Mouse (Mus musculus): ENCODE results near the gene Dvl1. TPM values are rescaled to one million over a fixed set of nuclear protein-coding genes. Genes with fewer than 3 reads are reported as not detected.

Gene Dvl1
- polyA plus RNA-seq, 1 experiment, result 153 TPM

DNA sequence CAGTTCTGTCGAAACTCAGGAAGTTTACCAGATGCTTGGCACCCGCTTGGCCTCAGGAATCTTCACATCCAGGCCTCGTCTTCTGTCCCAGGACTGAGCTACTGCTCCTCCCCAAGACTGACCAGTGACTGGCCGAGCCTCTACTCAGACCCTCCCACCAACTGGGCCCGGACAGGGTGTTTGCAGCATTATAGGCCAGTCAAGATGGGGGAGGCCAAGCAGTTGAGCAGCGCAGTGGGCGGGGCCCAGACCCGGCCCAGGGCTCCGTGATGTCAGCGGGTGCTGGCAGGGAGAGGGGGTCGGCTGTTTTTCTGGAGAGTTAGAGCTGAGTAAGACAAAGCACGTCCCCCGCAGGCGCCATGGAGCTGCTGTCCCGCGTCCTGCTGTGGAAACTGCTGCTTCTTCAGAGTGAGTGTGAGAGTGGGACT lies 7.7 kb upstream of the Dvl1 start, which contains the start of gene Mxra8:
Gene Mxra8, plus strand, starts transcription at position 198 of the 428 bp plus-strand sequence.
- no peaks in the 10 kb centered on the region for H3K36me3 ChIP-seq (ENCODE audit: control insufficient read depth, insufficient read depth, low read length)
- peak within 1 kb of the TSS; percentile 76 for H3K4me3 ChIP-seq (ENCODE audit: low read depth, low read length)
- no peak for TF ChIP-seq POLR2A (IDR thresholded peaks at IDR 0.05; ENCODE audit: low read depth, low read length)
- TF ChIP-seq CTCF (IDR thresholded peaks at IDR 0.05; ENCODE audit: extremely low read depth, insufficient read length, insufficient replicate concordance, low read depth, low read length), result no peak
- WGBS, result 64% methylated on average over 16 of the region's 16 CpGs
- H3K4me1 ChIP-seq (ENCODE audit: control insufficient read depth, insufficient read depth, insufficient read length, low read length), result peaks cover 14% of the 10 kb centered on the region
- H3K27ac ChIP-seq (ENCODE audit: insufficient read depth, low read depth, low read length), result peak within 1 kb of the TSS; percentile 94
- H3K27me3 ChIP-seq (ENCODE audit: control insufficient read depth, insufficient read depth, low read length), result no peaks in the 10 kb centered on the region

DNA sequence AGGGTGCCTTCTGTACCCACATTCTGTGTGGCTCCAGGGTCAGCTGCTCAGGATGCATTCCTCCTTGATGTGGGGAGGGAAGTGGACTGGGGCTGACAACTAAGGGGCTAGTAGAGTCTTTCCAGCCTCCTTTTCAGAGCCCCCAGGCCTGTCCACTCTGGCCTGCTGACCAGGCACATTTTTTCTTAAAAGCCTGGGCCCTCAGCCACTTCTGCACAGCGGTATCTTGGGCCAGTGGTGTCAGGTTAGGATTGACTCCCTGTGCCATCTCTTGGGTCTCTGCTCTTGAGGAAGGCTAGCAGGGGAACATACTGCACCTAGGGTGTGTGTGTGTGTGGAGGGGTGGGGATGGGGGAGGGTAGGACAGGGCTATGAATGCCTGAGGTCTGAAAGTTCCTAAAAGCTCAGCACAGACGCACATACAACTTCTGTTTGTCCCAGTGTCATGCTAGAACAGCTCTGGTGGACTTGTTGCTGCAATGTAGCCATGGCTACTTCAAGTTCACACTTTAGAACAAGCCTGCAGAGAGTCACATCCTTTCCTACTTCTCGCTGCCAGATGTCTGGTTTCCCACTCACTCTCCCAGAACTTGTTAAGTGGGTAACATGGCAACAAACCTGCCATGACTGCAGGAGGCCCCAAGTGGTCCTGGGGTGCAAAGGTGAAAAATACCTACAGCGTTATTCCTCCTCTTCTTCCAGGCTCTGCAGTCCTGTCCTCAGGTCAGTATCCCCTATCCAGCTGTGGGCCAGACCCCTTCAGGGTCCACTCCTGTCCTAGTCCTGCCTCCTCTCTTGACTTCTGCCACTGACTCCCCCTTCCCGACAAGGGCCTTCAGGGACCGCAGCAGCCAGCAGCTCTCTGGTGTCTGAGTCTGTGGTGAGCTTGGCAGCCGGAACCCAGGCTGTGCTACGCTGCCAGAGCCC lies 6.9 kb upstream of the Dvl1 start:
- WGBS, result 19% methylated on average over 8 of the region's 8 CpGs
- Histone ChIP-seq H3K27me3 (ENCODE audit: control insufficient read depth, insufficient read depth, low read length) (no peaks in the 10 kb centered on the region), H3K4me1 (ENCODE audit: control insufficient read depth, insufficient read depth, insufficient read length, low read length) (peaks cover 14% of the 10 kb centered on the region), H3K36me3 (ENCODE audit: control insufficient read depth, insufficient read depth, low read length) (no peaks in the 10 kb centered on the region), H3K27ac (ENCODE audit: insufficient read depth, low read depth, low read length) (peak overlapping the region; percentile 70), H3K4me3 (ENCODE audit: low read depth, low read length) (peak overlapping the region; percentile 76)
- no peak for TF ChIP-seq CTCF (IDR thresholded peaks at IDR 0.05; ENCODE audit: extremely low read depth, insufficient read length, insufficient replicate concordance, low read depth, low read length)
- TF ChIP-seq POLR2A (IDR thresholded peaks at IDR 0.05; ENCODE audit: low read depth, low read length), result no peak

DNA sequence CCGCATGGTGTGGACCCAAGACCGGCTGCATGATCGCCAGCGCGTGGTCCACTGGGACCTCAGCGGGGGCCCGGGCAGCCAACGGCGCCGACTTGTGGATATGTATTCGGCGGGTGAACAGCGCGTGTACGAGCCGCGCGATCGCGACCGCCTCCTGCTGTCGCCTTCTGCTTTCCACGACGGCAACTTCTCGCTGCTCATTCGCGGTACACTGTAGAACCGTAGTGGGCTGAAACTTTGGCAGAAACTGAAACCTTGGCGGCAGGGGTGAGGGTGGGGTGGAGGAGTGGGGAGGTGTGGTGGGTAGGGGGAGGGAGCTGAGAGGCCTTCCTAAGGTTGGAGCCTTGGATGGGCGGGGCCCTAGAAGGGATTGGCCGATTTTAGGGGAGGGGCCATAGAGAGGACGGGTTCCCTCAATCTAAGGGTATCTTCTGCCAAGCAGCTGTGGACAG lies 6.2 kb upstream of the Dvl1 start:
- no peak; the same call in 1 of the 2 replicates for TF ChIP-seq POLR2A (IDR thresholded peaks at IDR 0.05; ENCODE audit: low read depth, low read length)
- peak; percentile 46; the same call in 1 of the 2 replicates for TF ChIP-seq CTCF (IDR thresholded peaks at IDR 0.05; ENCODE audit: extremely low read depth, insufficient read length, insufficient replicate concordance, low read depth, low read length)
- Histone ChIP-seq H3K4me3 (ENCODE audit: low read depth, low read length) (peak overlapping the region; percentile 76), H3K36me3 (ENCODE audit: control insufficient read depth, insufficient read depth, low read length) (no peaks in the 10 kb centered on the region), H3K27me3 (ENCODE audit: control insufficient read depth, insufficient read depth, low read length) (no peaks in the 10 kb centered on the region), H3K4me1 (ENCODE audit: control insufficient read depth, insufficient read depth, insufficient read length, low read length) (peaks cover 14% of the 10 kb centered on the region), H3K27ac (ENCODE audit: insufficient read depth, low read depth, low read length) (peak overlapping the region; percentile 70)
- WGBS, result under 1% methylated on average over 32 of the region's 32 CpGs

DNA sequence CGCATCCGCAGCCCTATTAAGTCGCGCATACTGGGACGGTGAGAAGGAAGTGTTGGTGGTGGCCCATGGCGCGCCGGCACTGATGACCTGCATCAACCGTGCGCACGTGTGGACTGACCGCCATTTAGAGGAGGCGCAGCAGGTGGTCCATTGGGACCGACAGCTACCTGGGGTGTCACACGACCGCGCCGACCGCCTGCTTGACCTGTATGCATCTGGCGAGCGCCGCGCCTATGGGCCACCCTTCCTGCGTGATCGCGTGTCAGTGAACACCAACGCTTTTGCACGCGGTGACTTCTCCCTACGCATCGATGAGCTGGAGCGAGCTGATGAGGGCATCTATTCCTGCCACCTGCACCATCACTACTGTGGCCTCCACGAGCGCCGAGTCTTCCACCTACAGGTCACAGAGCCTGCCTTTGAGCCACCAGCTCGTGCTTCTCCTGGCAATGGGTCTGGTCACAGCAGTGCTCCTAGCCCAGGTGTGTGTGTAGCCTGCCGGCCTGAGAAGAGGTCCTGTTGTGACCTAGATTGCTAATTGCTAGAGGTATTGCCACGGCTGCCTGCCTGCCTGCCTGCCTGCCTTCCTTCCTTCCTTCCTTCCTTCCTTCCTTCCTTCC lies 5.4 kb upstream of the Dvl1 start:
- TF ChIP-seq CTCF (IDR thresholded peaks at IDR 0.05; ENCODE audit: extremely low read depth, insufficient read length, insufficient replicate concordance, low read depth, low read length) (no peak), POLR2A (IDR thresholded peaks at IDR 0.05; ENCODE audit: low read depth, low read length) (no peak)
- WGBS, result 41% methylated on average over 38 of the region's 38 CpGs
- no peaks in the 10 kb centered on the region for H3K36me3 ChIP-seq (ENCODE audit: control insufficient read depth, insufficient read depth, low read length)
- H3K4me1 ChIP-seq (ENCODE audit: control insufficient read depth, insufficient read depth, insufficient read length, low read length), result peaks cover 14% of the 10 kb centered on the region
- H3K4me3 ChIP-seq (ENCODE audit: low read depth, low read length), result peak overlapping the region; percentile 76
- no peak overlapping the region for H3K27ac ChIP-seq (ENCODE audit: insufficient read depth, low read depth, low read length)
- H3K27me3 ChIP-seq (ENCODE audit: control insufficient read depth, insufficient read depth, low read length), result no peaks in the 10 kb centered on the region

DNA sequence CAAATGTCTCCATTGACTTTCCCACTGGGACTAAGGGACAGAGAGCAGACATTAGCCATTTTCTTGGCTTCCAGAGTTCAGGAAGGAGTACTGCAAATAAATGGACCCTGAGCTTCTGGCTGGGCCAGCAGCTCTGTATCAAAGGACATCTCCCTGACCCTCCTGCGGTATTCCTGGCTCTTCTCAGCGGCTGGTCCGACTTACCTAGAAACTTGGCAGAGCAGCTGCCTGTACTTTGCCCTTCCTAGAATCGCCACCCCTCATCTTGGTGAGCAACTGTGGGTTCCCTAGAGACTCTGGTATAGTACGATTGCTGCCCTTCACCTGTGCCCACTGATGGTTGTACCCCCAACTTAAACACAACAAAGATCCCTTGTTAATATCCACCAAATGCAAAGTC lies 4.0 kb upstream of the Dvl1 start:
- Histone ChIP-seq H3K27me3 (ENCODE audit: control insufficient read depth, insufficient read depth, low read length) (no peaks in the 10 kb centered on the region), H3K4me3 (ENCODE audit: low read depth, low read length) (no peak overlapping the region), H3K4me1 (ENCODE audit: control insufficient read depth, insufficient read depth, insufficient read length, low read length) (peaks cover 14% of the 10 kb centered on the region), H3K36me3 (ENCODE audit: control insufficient read depth, insufficient read depth, low read length) (no peaks in the 10 kb centered on the region), H3K27ac (ENCODE audit: insufficient read depth, low read depth, low read length) (no peak overlapping the region)
- TF ChIP-seq CTCF (IDR thresholded peaks at IDR 0.05; ENCODE audit: extremely low read depth, insufficient read length, insufficient replicate concordance, low read depth, low read length) (no peak), POLR2A (IDR thresholded peaks at IDR 0.05; ENCODE audit: low read depth, low read length) (no peak)
- WGBS, result 35% methylated on average over 5 of the region's 5 CpGs

DNA sequence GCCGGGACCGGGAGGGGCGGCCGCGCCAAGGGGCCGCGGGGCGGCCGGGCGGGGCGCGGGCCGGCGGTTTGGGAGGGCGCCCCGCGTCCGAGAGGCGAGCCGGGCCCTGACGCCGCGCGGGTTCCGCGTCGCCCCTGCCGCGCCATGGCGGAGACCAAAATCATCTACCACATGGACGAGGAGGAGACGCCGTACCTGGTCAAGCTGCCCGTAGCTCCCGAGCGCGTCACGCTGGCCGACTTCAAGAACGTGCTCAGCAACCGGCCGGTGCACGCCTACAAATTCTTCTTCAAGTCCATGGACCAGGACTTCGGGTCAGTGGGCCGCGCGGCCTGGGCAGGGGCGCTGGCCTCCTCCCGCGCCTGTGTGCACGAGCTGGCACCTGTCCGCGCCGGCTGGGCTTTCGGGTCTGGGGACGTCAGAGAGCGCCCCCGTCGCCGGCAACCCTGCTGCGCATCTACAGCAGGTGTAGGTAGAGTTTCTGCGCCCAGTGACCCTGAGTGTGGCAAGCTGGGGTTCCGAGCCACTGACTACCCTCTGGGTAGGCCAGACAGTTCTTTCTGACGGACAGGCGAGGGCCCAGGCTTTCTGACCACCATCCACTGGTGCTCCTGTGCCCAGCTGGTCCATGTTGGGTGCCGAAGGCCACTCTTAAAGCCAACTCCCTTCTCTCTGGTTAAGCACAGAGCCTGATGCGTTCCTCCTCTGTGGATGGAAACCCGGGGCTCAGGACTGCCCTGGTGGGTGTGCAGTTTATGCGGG lies 570 bp downstream of the Dvl1 start:
- Histone ChIP-seq H3K4me3 (ENCODE audit: low read depth, low read length) (peak overlapping the region; percentile 91), H3K27me3 (ENCODE audit: control insufficient read depth, insufficient read depth, low read length) (no peaks in the 10 kb centered on the region), H3K36me3 (ENCODE audit: control insufficient read depth, insufficient read depth, low read length) (no peaks in the 10 kb centered on the region), H3K4me1 (ENCODE audit: control insufficient read depth, insufficient read depth, insufficient read length, low read length) (peaks cover 27% of the 10 kb centered on the region), H3K27ac (ENCODE audit: insufficient read depth, low read depth, low read length) (peak overlapping the region; percentile 64)
- no peak for TF ChIP-seq CTCF (IDR thresholded peaks at IDR 0.05; ENCODE audit: extremely low read depth, insufficient read length, insufficient replicate concordance, low read depth, low read length)
- no peak for TF ChIP-seq POLR2A (IDR thresholded peaks at IDR 0.05; ENCODE audit: low read depth, low read length)
- WGBS, result 1% methylated on average over 68 of the region's 69 CpGs

Data from small intestine, adult 2 months (tissue).